Mouse (Mus musculus): ENCODE data around the gene Nectin2.

The Nectin2 gene

DNA sequence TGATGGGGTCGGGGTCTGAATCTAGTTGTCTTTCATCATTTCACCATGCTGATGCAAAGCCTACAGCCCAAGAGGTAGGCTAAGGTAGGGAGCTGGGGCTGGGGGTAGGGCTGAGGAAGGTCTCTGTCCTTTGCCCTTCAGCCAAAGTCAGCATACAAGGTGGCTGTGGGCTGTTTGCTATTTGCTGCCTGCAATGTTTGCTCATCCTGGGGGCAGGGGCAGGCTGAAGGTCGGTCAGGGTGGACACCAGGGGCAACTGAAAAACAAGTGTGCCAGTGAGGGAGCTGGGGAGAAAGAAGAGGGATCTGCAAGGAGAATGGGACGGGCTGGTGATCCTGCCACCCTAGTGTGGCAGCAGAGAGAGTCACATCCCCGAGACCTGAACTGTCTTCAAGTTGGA, 64.9 kb downstream of the Nectin2 start:
- no peak for DNase-seq

- no peak for DNase-seq
Measured at GRCm38 (mm10) chr7:19683771-19684201, 66.5 kb downstream of the Nectin2 start.

DNA sequence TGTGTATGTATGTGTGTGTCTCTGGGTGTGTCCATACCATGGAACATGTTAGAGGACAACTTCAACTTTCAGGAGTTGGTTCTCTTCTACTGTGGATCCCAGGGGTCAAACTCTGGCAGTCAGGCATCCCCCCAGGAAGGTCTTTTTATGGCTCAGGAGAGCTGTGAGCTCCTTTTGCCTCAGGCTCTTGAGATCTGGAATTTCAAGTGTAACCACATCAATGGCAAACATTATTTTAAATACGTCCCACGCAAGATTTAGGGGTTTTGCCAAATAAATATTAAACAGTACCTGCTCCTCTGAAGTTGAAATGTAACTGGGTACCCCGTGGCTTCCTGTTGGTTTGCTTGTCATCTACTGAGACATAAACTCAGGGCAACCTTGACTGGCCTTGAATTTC, 67.3 kb downstream of the Nectin2 start:
- DNase-seq, result no peak

DNA sequence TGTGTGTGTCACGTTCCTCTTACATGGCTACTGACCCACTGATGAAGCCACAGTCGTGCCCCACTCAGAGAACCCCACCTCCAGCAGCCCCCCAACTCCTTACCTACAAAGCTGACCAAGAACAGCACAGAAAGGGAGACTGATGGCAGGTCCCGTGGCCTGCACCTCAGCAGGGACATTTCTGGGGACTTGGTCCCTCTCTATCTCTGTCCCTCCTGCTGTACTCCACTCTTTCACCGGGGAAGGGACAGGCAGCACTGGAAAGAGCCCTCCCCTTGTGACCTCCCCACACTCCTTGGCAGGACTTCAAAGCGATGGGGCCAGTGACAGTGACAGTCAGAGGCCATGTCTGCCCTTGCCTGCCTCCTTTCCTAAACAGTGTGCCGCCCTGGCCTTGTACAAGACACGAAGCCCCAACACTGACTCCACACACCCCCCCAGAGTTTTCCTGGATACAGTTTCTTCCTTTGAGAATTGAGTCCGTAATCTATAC, 69.0 kb downstream of the Nectin2 start, which contains the start of the genes Gm44805 and Apoc4:
Gm44805 (minus strand) TSS at position 222 of the 493 bp plus-strand sequence.
Apoc4 (minus strand) TSS at position 278 of the 493 bp plus-strand sequence.
- DNase-seq, result no peak

DNA sequence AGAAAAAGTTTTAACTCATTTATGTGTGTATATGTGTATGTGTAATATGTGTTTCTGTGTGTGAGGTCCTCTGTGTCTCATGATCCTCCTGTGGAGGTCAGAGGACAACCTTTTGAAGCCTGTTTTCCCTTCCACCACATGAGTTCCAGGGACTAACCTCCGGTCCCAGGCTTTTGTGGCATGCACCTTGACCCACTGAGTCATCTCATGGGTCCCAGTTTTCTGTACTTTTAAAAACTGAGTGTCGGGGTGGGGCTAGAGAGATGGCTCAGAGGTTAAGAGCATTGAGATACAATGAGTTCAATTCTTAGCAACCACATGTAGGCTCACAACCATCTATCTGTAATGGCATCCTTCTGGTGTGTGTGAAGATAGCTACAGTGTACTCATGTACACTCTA, 69.6 kb downstream of the Nectin2 start:
- no peak for DNase-seq

- no peak for DNase-seq
Measured at GRCm38 (mm10) chr7:19678901-19679300, 71.4 kb downstream of the Nectin2 start.

GRCm38 (mm10) chr7:19677872-19678271, 72.4 kb downstream of the Nectin2 start, which contains the start of gene Apoc2:
Gene Apoc2 (minus strand): TSS chr7:19677941.
- DNase-seq, result no peak

- no peak for DNase-seq
Measured at GRCm38 (mm10) chr7:19676662-19677061, 73.6 kb downstream of the Nectin2 start.

DNA sequence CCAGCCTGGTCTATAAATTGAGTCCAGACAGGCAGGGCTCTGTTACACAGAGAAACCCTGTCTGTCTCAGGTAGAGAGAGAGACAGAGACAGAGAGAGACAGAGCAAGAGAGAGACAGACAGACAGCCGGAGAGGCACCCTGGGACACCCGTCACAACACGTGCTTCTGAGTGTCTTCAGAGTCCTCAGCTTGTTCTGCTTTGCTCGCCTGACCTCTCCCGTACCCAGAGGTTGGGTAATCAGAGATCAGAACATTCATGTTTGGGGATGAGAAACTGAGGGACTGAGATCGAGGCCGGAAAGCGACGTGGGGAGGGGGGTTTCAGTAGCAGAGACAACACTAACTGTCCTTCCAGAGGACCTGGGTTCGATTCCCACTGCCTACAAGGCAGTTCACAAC, 74.5 kb downstream of the Nectin2 start:
- no peak for DNase-seq

DNA sequence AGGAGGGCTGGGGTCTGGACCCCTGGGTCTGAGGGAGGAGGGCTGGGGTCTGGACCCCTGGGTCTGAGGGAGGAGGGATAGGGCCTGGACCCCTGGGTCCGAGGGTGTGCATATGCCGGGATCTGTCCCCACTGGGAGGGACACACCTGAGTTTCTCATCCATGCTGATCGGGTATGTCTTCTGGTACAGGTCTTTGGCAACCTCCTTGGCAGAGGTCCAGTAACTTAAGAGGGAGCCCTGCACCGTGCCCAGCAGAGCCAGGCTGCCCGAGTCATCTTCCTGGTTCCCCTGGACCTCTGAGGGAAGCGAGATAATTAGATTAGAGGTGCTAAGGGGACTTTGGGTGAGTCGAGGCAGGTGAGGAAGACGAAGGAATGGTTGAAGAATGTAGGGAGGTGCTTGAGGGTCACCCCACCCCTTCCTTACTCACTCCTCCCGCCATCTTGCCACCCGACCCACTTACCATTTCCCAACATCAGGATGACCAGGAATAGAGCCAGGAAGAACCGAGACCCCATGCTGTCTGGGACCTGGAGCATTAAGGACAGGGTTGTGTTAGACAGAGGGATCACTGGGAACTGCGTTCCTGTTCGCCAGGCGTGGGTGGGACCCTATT, 77.1 kb downstream of the Nectin2 start:
- no peak for DNase-seq

DNA sequence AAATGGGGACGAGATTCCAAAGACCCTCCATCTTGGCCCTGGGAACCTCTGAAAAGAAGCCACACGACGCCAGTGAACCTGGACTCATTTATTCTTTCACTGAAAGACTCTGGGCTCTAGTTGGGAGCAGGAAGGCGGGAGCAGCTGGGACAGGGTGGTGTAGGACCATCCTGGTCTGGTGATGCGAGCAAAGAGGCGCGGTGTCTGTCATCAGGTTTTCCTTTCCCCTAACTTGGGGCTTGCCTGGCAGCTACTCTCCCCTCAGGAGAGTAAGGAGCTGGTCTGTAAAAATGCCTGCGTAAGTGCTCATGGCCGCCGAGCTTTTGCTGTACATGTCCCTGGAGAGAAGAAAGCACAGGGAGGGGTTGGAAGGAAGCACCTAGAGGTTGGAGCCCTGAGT, 78.8 kb downstream of the Nectin2 start:
- DNase-seq, result no peak

DNA sequence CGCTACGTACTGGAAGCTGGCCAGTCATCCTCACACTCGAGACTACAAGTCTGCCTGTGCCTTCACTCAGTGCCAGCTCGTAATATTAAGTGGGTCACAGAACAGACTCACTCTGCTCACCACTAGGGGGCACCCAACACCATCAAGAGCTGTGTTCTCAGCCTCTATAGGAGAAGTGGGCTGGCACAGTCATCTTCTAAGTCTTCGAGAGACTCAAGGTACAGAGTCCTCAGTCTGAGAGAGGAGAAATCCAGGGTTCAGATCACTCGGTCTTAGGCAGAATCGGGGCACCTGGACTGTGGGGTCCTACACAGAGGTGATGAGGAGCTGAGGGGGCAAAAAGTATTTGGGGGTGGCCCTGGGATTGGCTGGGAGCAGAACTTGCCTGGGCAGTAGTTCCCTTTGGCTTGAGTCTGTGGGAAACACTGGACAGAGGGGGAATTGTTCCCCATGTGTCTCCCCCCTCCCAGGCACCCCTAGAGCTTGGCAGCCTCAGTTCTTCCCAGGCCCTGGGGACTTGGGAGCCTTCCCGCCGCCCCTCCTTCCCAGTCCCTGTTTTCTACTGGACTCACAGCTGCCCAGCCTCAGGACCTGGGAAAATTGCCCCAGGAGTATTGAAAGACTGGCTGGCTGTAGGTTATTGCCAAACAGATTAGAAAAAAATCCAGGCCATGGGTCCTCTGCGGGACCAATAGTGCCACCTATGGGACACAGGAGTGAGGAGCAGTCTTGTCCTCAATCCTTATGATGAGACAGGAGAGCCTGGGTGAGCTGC, 81.1 kb downstream of the Nectin2 start:
- DNase-seq, result peak; percentile 89

- no peak for DNase-seq
Measured at GRCm38 (mm10) chr7:19667434-19667833, 82.8 kb downstream of the Nectin2 start.

GRCm38 (mm10) chr7:19666750-19667149, 83.5 kb downstream of the Nectin2 start:
- no peak for DNase-seq

Measured in right cerebral cortex, postnatal 25 days (tissue).